Mouse (Mus musculus): ENCODE measurements around the gene Tex12.
A peak's percentile ranks its signal among the peaks of the same experiment; 100 is the strongest.

Tex12 gene

GRCm38 (mm10) chr9:50561145-50561917 is at the start of gene Tex12:
Gene Tex12, minus strand, starts transcription at chr9:50561325.
- DNase-seq (ENCODE audit: low read depth, low spot score): no peak

DNA sequence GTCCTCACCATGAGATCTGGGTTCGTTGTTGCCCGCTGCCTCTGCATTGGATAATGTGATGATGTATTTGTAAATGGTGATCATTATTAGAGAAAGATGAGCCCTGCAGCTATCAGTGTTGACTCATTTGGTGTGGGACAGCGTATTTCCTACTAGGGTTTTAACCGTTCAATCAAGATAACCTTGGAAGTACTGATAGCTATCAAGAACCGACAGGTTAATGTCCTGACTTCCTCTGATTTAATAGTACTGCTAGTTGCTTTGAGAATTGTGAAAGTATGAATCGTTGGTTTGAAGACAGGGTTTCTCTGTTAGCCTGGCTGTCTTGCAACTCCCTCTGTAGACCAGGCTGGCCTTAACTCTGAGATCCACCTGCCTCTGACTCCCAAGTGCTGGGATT is 43.2 kb upstream of the Tex12 start:
- no peak for DNase-seq (ENCODE audit: low read depth, low spot score)

- no peak for DNase-seq (ENCODE audit: low read depth, low spot score)
These were observed 42.8 kb upstream of the Tex12 start for GRCm38 (mm10) chr9:50603998-50604324.

DNA sequence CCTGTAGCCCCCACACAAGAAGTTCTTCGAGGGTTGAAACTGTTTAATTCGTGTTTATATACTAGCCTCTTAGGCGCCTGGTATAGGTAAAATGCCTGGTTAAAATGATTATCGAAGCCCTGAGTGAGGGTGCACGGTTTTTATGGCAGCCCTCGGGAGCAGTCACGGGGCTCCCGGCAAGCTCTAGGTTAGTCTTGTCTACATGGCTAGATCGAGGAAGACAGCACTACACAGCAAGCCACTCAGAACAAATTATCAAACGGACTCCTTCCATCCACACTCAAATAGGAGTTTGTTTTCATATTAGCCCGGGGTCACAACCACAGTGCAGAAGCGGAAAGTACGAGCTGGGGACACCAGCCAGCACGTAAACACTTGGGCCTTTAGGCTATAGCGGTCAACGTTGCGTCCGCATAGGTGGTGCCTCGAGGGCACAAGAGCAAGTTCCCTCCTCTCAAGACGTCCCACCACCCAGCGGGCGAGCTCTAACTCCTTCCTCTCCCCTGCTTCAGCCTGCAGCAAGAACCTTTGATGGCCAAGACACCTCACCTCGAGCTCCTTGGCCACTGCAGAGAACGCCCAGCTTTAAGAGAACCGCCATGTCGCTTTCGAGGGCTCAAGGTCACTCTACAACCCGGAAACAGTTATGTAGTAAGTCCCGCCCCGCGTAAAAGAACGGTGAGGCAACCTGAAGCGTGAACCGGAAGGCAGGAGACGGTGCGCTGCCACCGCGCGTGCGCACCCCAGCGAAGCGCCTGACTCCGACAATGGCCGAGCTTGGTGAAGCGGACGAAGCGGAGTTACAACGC is 42.3 kb upstream of the Tex12 start, which contains the start of the genes Sdhd and Timm8b:
Gene Sdhd (minus strand): TSS at position 624 of the 809 bp plus-strand sequence.
Gene Timm8b (plus strand): TSS at position 722 of the 809 bp plus-strand sequence.
- peak; percentile 93 for DNase-seq (ENCODE audit: low read depth, low spot score)

- DNase-seq (ENCODE audit: low read depth, low spot score): no peak
These were observed 41.1 kb upstream of the Tex12 start for GRCm38 (mm10) chr9:50602055-50602845.

- no peak for DNase-seq (ENCODE audit: low read depth, low spot score)
These were observed 40.4 kb upstream of the Tex12 start for GRCm38 (mm10) chr9:50601536-50601935.

- no peak for DNase-seq (ENCODE audit: low read depth, low spot score)
These were observed 35.8 kb upstream of the Tex12 start for GRCm38 (mm10) chr9:50596973-50597372.

- DNase-seq (ENCODE audit: low read depth, low spot score): no peak
These were observed 33.8 kb upstream of the Tex12 start for GRCm38 (mm10) chr9:50594794-50595417.

GRCm38 (mm10) chr9:50593544-50593943 is 32.4 kb upstream of the Tex12 start:
- no peak for DNase-seq (ENCODE audit: low read depth, low spot score)

DNA sequence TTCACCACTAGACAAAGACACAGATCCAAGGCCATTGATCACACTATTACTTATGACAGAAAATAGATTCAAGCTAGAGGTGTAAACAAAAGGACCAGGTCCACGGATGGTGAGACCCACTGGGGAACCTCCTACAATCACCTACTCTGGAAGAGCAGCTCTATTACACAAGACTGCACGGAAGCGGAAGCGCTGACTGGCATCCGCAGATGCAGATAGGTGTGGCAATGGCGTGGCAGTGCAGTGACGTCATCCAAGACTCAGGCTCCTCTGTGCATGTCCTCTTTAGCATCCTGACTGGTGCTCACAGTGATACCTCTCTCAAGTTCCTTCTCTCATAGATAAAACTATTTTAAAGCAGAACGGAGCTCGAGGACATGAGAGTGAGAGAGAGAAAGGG is 31.8 kb upstream of the Tex12 start:
- DNase-seq (ENCODE audit: low read depth, low spot score): no peak

DNA sequence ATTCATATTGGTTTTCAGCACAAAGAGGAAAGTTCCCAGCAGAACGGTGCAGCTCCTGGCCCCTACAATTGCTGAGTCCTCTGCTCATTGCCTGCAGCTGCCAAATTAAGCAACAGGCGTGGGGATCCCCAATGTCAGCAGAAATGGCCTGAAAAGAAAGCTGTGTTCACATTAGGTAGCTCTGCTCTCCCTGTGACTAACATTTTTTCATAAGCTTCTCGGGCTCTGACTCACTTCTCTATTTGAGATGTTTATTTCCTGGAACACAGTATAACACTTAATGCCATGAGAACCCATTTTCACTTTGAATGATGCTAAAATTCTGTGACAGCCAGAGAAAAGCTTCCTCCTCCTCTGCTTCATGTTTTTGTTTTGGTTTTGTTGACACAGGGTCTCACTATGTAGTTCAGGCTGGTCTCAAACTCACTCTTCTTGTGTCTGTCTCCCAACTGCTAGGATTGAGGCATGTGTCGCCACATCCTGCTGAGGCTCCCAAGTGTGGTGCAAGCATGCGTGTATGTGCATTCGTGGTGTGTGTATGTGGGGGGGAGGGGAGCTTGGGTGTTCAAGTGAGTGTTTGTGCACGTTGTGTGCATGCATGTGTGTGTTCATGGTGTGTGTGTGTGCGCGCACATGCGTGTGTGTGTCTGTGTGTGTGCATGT is 29.9 kb upstream of the Tex12 start:
- DNase-seq (ENCODE audit: low read depth, low spot score): no peak

GRCm38 (mm10) chr9:50586955-50587354 is 25.8 kb upstream of the Tex12 start:
- DNase-seq (ENCODE audit: low read depth, low spot score): no peak

DNA sequence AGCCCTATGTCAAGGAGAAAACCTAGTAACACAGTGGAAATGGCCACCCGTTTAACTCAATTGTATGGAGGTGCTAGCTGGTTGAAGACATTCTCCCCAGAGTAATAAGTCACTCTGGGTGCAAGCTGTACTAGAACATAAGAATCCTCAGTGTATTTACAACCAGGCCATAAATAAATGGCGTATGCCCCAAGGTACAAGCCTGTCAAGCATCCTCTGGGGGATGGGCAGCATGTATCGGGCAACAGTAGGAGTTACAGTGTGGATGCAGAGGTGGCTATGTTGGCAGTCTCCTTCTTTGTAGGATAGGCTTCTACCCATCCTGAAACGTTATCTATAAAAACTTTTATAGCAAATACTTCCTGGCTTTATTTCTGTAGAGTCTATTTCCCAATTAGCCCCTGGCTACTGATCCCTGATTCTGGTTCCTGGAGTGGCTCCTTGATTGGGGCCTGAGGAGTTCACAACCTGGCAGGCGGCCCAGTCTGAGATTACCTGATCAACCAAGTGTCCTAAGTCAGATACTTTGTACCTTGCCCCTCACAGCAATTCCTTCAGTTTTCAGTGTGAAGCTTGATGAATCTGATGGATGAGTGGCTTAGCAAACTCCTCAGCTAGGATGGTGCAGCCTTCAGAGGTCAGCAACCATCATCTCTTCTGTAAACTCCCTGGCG is 24.2 kb upstream of the Tex12 start:
- no peak for DNase-seq (ENCODE audit: low read depth, low spot score)

- DNase-seq (ENCODE audit: low read depth, low spot score): no peak
These were observed 19.2 kb upstream of the Tex12 start for GRCm38 (mm10) chr9:50580370-50580769.

GRCm38 (mm10) chr9:50569599-50570525 is 8.7 kb upstream of the Tex12 start:
- DNase-seq (ENCODE audit: low read depth, low spot score): no peak

GRCm38 (mm10) chr9:50567881-50568280 is 6.8 kb upstream of the Tex12 start:
- no peak for DNase-seq (ENCODE audit: low read depth, low spot score)

- DNase-seq (ENCODE audit: low read depth, low spot score): no peak
These were observed 6.2 kb upstream of the Tex12 start for GRCm38 (mm10) chr9:50567372-50567771.

DNA sequence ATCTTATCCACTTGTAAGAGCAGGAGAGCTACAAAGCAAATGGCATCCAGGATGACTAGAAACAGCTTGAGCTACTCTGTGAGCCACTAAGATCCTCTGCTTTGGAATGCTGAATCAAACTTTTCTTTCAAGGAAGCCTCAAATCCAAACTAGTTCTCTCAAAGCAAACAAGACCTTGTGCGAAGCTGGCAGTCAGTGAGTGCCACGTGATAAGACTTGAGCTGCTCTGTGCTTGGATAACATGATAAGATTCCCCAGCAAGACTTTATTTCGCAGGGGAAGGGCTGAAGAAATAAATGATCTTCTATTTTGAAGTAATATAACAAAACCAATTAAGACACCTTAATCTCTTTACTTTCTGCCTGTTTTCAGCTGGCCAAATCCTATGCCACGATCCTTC is 4.8 kb upstream of the Tex12 start:
- no peak for DNase-seq (ENCODE audit: low read depth, low spot score)

GRCm38 (mm10) chr9:50565173-50565572 is 4.0 kb upstream of the Tex12 start:
- DNase-seq (ENCODE audit: low read depth, low spot score): no peak

All from telencephalon, adult 2 months (tissue).